11 mouse cellular contexts compared by ENCODE assay signal in genomic region chr4:116659474-116659873, GRCm38 (mm10). TPM values are rescaled to one million over a fixed set of nuclear protein-coding genes. Genes with fewer than 3 reads are reported as not detected.
DNase-seq lines count a peak whose midpoint lies in the region; ATAC-seq and TF ChIP-seq lines count a peak whose summit lies in the region.
"Had no signal": no experiment of that assay in that cellular context is flagged by ENCODE, and none has a peak within 500 bp of the region (broad histone marks: within the 10 kb centered on the region; RNA-seq: fewer than 3 reads in every experiment).

No protein-coding gene starts in this region.

- H3K9ac ChIP-seq in intestine, postnatal 0 days (ENCODE audit: low read depth, low read length): no peak overlapping the region
- no peak overlapping the region; the same call in 1 of the 2 replicates for H3K9ac ChIP-seq in liver, postnatal 0 days (replicated peaks)
- H3K9ac ChIP-seq: liver, embryonic 13.5 days had no signal

- WGBS in intestine, postnatal 0 days: 25% methylated on average over 2 of the region's 2 CpGs
- whole genome bisulfite sequencing in liver, postnatal 0 days (ENCODE audit: insufficient replicate concordance): 61% methylated on average over 2 of the region's 2 CpGs

- no peak for TF ChIP-seq EP300 in liver, postnatal 0 days (IDR thresholded peaks at IDR 0.05; ENCODE audit: low read depth)

- peak overlapping the region; percentile 71; the same call in 1 of the 2 replicates for H3K27ac ChIP-seq in intestine, postnatal 0 days (ENCODE audit: low read depth, low read length)
- no peak overlapping the region for H3K27ac ChIP-seq in liver, postnatal 0 days (ENCODE audit: low read depth)
- H3K27ac ChIP-seq: layer of hippocampus, adult 2 months; liver, embryonic 13.5 days had no signal

- no peak overlapping the region for H3K4me3 ChIP-seq in intestine, postnatal 0 days (ENCODE audit: low read depth, low read length)
- no peak overlapping the region for H3K4me3 ChIP-seq in liver, postnatal 0 days (ENCODE audit: low read depth, low read length)
- H3K4me3 ChIP-seq: layer of hippocampus, adult 2 months; liver, embryonic 13.5 days had no signal

- 0 out of 2 replicates have a peak overlapping the region, but pooled peaks have one; percentile 3 for H3K4me2 ChIP-seq in intestine, postnatal 0 days (replicated peaks; ENCODE audit: low read depth)
- peak overlapping the region; percentile 54 for H3K4me2 ChIP-seq in liver, postnatal 0 days (ENCODE audit: low read depth, low read length)
- H3K4me2 ChIP-seq: liver, embryonic 13.5 days had no signal

- no peak for TF ChIP-seq CTCF in intestine, postnatal 0 days (IDR thresholded peaks at IDR 0.05; ENCODE audit: low read depth)
- TF ChIP-seq CTCF in liver, postnatal 0 days (IDR thresholded peaks at IDR 0.05; ENCODE audit: low read depth): no peak

- H3K9me3 ChIP-seq in intestine, postnatal 0 days (ENCODE audit: control insufficient read depth): no peaks in the 10 kb centered on the region
- no peaks in the 10 kb centered on the region for H3K9me3 ChIP-seq in liver, postnatal 0 days (ENCODE audit: low read length)
- H3K9me3 ChIP-seq: liver, embryonic 13.5 days had no signal

- no peak for ATAC-seq in intestine, postnatal 0 days
- peak; percentile 69 for ATAC-seq in liver, postnatal 0 days

- no peaks in the 10 kb centered on the region for H3K36me3 ChIP-seq in intestine, postnatal 0 days (ENCODE audit: control insufficient read depth, insufficient read depth)
- H3K36me3 ChIP-seq in liver, postnatal 0 days (replicated peaks; ENCODE audit: insufficient read depth, low read length): no peaks in the 10 kb centered on the region
- H3K36me3 ChIP-seq: liver, embryonic 13.5 days had no signal

- peaks cover 10% of the 10 kb centered on the region; the same call in 1 of the 2 replicates for H3K4me1 ChIP-seq in intestine, postnatal 0 days (replicated peaks; ENCODE audit: control insufficient read depth, insufficient read depth, low read length)
- H3K4me1 ChIP-seq in liver, postnatal 0 days (ENCODE audit: insufficient read depth): peaks cover 22% of the 10 kb centered on the region

- DNase-seq in retina, postnatal 1 day: peak; percentile 13
- DNase-seq in retina, embryonic 14.5 days (ENCODE audit: low spot score): no peak
- DNase-seq in liver, postnatal 0 days: peak; percentile 54
- DNase-seq in right cerebral cortex, adult 18-20 months: no peak
- no peak for DNase-seq in cerebellum, adult 8-10 months
- DNase-seq in urinary bladder, adult 18-20 months (ENCODE audit: low spot score in 2 of 2): no peak
- DNase-seq: cerebellum, postnatal 14 days; gastrocnemius, postnatal 14 days; liver, embryonic 13.5 days had no signal

- H3K27me3 ChIP-seq in intestine, postnatal 0 days (replicated peaks; ENCODE audit: control insufficient read depth, insufficient read depth, low read length): no peaks in the 10 kb centered on the region
- H3K27me3 ChIP-seq in liver, postnatal 0 days (ENCODE audit: insufficient read depth, low read length): no peaks in the 10 kb centered on the region
- H3K27me3 ChIP-seq: liver, embryonic 13.5 days had no signal

RNA-seq across cellular contexts. Expression of gene Akr1a1, which starts 8.0 kb away (rescaled TPM):
- polyA plus RNA-seq in intestine, postnatal 0 days (2015; fragmentation: Nextera tagmentation; extraction: Ambion mirVana): 860 and 870 TPM in 2 replicates
- 320 and 321 TPM in 2 replicates for polyA plus RNA-seq in liver, postnatal 0 days (2015; fragmentation: Nextera tagmentation; extraction: Ambion mirVana)

RNA-seq across cellular contexts. Expression of gene Prdx1, which starts 25.9 kb away (rescaled TPM):
- 1,180 and 1,265 TPM in 2 replicates for polyA plus RNA-seq in intestine, postnatal 0 days (2015; fragmentation: Nextera tagmentation; extraction: Ambion mirVana)
- polyA plus RNA-seq in liver, postnatal 0 days (2015; fragmentation: Nextera tagmentation; extraction: Ambion mirVana): 2,167 and 2,192 TPM in 2 replicates

RNA-seq across cellular contexts. Expression of gene Nasp, which starts 31.7 kb away (rescaled TPM):
- polyA plus RNA-seq in intestine, postnatal 0 days (2015; fragmentation: Nextera tagmentation; extraction: Ambion mirVana): 36.9 and 38.6 TPM in 2 replicates
- polyA plus RNA-seq in liver, postnatal 0 days (2015; fragmentation: Nextera tagmentation; extraction: Ambion mirVana): 30.0 and 30.6 TPM in 2 replicates

RNA-seq across cellular contexts. Expression of gene Mmachc, which starts 48.7 kb away (rescaled TPM):
- polyA plus RNA-seq in intestine, postnatal 0 days (2015; fragmentation: Nextera tagmentation; extraction: Ambion mirVana): 5.9 and 6.3 TPM in 2 replicates
- polyA plus RNA-seq in liver, postnatal 0 days (2015; fragmentation: Nextera tagmentation; extraction: Ambion mirVana): 10.8 and 10.9 TPM in 2 replicates

RNA-seq across cellular contexts. Expression of gene Ccdc163, which starts 48.8 kb away (rescaled TPM):
- 9.1 and 11.3 TPM in 2 replicates for polyA plus RNA-seq in intestine, postnatal 0 days (2015; fragmentation: Nextera tagmentation; extraction: Ambion mirVana)
- polyA plus RNA-seq in liver, postnatal 0 days (2015; fragmentation: Nextera tagmentation; extraction: Ambion mirVana): 6.1 and 8.4 TPM in 2 replicates

Comparison
In these comparisons a context has a peak if more than half of its experiments do, and no peak if none do; other contexts are left out.
1. DNase-seq: peak in retina, postnatal 1 day (single experiment) and liver, postnatal 0 days (single experiment); none in retina, embryonic 14.5 days (single experiment), right cerebral cortex, adult 18-20 months (single experiment), cerebellum, adult 8-10 months (single experiment) and urinary bladder, adult 18-20 months (0 of 2).